Mouse (Mus musculus): Measurements from ENCODE around the gene Nrxn1. TPM values are rescaled to one million over a fixed set of nuclear protein-coding genes. Genes with fewer than 3 reads are reported as not detected.

The Nrxn1 gene
- polyA plus RNA-seq, 1 experiment from 2014 or later: 40.7 TPM

GRCm38 (mm10) chr17:90955221-90955620 lies 137.7 kb downstream of the Nrxn1 start:
- Histone ChIP-seq H3K4me3 (no peak overlapping the region), H3K36me3 (no peaks in the 10 kb centered on the region), H3K4me1 (no peaks in the 10 kb centered on the region), H3K9ac (replicated peaks) (no peak overlapping the region), H3K27me3 (no peaks in the 10 kb centered on the region), H3K9me3 (no peaks in the 10 kb centered on the region), H3K4me2 (replicated peaks) (no peak overlapping the region), H3K27ac (replicated peaks) (no peak overlapping the region)
- WGBS: 74% methylated on average over 2 of the region's 2 CpGs
- ATAC-seq (ENCODE audit: low FRiP score, low read depth): no peak

- Histone ChIP-seq H3K27ac (replicated peaks) (no peak overlapping the region), H3K4me1 (no peaks in the 10 kb centered on the region)
- 94% methylated on average over 2 of the region's 2 CpGs for WGBS
Measured at GRCm38 (mm10) chr17:90934929-90935328, 157.9 kb downstream of the Nrxn1 start.

GRCm38 (mm10) chr17:90913320-90913719 lies 179.6 kb downstream of the Nrxn1 start:
- no peaks in the 10 kb centered on the region for H3K36me3 ChIP-seq
- no peaks in the 10 kb centered on the region for H3K4me1 ChIP-seq
- H3K27me3 ChIP-seq: no peaks in the 10 kb centered on the region
- 87% methylated on average over 2 of the region's 2 CpGs for WGBS
- no peak overlapping the region for H3K9ac ChIP-seq (replicated peaks)
- H3K4me3 ChIP-seq: no peak overlapping the region
- no peaks in the 10 kb centered on the region for H3K9me3 ChIP-seq
- H3K27ac ChIP-seq (replicated peaks): no peak overlapping the region
- no peak for ATAC-seq (ENCODE audit: low FRiP score, low read depth)
- no peak overlapping the region for H3K4me2 ChIP-seq (replicated peaks)

More at GRCm38 (mm10) chr17:90934929-90935328, 157.9 kb downstream of the Nrxn1 start:
- H3K9ac ChIP-seq (replicated peaks): no peak overlapping the region
- H3K36me3 ChIP-seq: no peaks in the 10 kb centered on the region
- no peak overlapping the region for H3K4me2 ChIP-seq (replicated peaks)
- no peaks in the 10 kb centered on the region for H3K9me3 ChIP-seq
- H3K27me3 ChIP-seq: no peaks in the 10 kb centered on the region
- ATAC-seq (ENCODE audit: low FRiP score, low read depth): no peak
- no peak overlapping the region for H3K4me3 ChIP-seq

DNA sequence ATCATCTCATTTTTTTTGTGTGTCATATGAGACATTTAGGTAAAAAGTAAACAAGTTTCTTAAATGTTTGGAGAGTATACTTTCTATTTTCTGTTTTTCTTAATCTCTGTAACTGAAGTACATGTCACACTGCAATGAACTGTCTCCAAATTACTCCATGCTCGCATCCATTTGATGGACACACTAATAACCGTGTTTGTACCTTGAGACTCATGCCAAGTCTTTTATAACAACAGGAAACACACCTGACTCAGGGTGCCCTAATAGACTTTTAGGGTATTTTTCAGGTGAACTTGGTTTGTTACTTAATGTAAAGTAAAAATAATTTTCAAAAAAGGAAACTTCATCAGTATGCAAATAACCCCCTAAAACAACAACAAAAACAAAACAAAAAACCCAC lies 180.1 kb downstream of the Nrxn1 start:
- Histone ChIP-seq H3K4me3 (no peak overlapping the region), H3K9me3 (no peaks in the 10 kb centered on the region), H3K36me3 (no peaks in the 10 kb centered on the region), H3K27ac (replicated peaks) (no peak overlapping the region), H3K27me3 (no peaks in the 10 kb centered on the region), H3K4me1 (no peaks in the 10 kb centered on the region), H3K9ac (replicated peaks) (no peak overlapping the region), H3K4me2 (replicated peaks) (no peak overlapping the region)
- 86% methylated on average over 2 of the region's 2 CpGs for WGBS
- ATAC-seq (ENCODE audit: low FRiP score, low read depth): no peak

GRCm38 (mm10) chr17:90912341-90912740 lies 180.5 kb downstream of the Nrxn1 start:
- ATAC-seq (ENCODE audit: low FRiP score, low read depth): no peak
- H3K4me2 ChIP-seq (replicated peaks): no peak overlapping the region

GRCm38 (mm10) chr17:90906118-90907093 lies 186.5 kb downstream of the Nrxn1 start:
- no peak overlapping the region for H3K9ac ChIP-seq (replicated peaks)
- no peak for ATAC-seq (ENCODE audit: low FRiP score, low read depth)
- no peak overlapping the region for H3K27ac ChIP-seq (replicated peaks)
- H3K9me3 ChIP-seq: no peaks in the 10 kb centered on the region
- no peak overlapping the region for H3K4me3 ChIP-seq
- H3K4me2 ChIP-seq (replicated peaks): no peak overlapping the region
- no peaks in the 10 kb centered on the region for H3K4me1 ChIP-seq
- H3K27me3 ChIP-seq: no peaks in the 10 kb centered on the region
- WGBS: 88% methylated on average over 6 of the region's 6 CpGs
- no peaks in the 10 kb centered on the region for H3K36me3 ChIP-seq

More at GRCm38 (mm10) chr17:90912341-90912740, 180.5 kb downstream of the Nrxn1 start:
- no peaks in the 10 kb centered on the region for H3K4me1 ChIP-seq
- H3K36me3 ChIP-seq: no peaks in the 10 kb centered on the region
- no peaks in the 10 kb centered on the region for H3K9me3 ChIP-seq
- no peaks in the 10 kb centered on the region for H3K27me3 ChIP-seq
- H3K4me3 ChIP-seq: no peak overlapping the region
- no peak overlapping the region for H3K27ac ChIP-seq (replicated peaks)
- H3K9ac ChIP-seq (replicated peaks): no peak overlapping the region

DNA sequence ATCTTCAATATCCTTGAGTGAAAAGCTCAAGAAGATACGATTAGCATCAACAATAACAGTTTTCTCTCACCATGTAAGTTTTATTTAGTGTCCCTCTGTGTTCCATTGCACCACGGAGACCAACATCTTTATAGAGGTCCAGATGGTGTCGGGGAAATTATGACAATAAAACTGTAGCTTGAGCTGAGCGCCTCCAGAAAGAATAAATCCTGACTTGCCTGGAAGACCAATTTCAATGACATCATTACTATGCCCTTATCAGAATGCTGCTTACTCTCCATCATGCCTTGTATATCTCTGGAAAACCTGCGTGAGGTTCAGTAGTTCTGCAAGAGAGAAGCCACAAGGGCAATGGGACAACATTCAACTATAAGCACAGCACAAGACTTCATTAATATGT lies 187.7 kb downstream of the Nrxn1 start:
- H3K27ac ChIP-seq (replicated peaks): no peak overlapping the region

DNA sequence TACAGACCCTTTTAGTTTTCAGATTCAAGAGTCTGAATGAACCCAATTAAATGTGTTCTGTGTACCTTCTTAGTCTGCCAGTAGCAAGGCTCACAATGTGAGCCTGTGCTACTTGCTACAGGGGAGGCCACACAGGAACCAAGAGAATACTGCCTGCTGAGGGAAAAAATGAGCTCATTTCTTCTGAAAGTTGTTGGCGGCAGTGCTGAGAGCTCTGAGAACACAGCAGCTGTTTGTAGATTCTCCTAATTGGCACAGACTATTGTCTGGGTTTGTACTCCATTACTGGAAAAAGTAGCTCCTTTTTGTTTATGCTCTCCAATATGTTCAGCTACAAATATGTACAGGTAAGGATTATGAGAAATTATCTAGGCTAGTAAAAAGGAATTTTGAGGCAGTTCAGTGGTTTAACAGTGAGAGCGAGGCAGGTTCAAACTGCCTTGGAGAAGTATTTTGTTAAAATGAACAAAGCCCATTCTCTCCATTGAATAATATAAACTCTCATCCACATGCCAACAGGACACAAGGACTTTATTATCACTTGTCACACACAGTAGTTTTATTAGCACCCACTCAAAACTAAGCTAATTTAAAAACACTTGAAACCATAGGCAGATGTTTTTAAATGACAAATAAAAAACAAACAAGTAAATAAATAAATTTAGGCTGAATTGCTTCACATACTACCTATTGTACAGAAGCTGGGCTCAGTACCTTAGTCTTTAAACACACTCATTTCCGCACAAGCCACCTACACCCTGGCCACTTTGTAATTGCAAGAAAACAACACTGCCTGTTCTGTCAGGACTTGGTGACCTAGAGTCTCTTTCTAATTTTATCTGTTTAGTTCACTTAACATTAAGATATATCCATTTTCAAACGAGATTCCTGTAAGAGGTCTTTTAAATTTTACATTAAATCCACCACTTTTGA lies 200.3 kb downstream of the Nrxn1 start:
- peak; percentile 86 for ATAC-seq (ENCODE audit: low FRiP score, low read depth)
- no peak overlapping the region for H3K4me2 ChIP-seq (replicated peaks)
- H3K27ac ChIP-seq (replicated peaks): peak overlapping the region; percentile 39; the same call in 1 of the 2 replicates
- H3K9ac ChIP-seq (replicated peaks): no peak overlapping the region
- 57% methylated on average over 4 of the region's 4 CpGs for WGBS
- H3K27me3 ChIP-seq: no peaks in the 10 kb centered on the region
- H3K4me3 ChIP-seq: no peak overlapping the region
- H3K36me3 ChIP-seq: no peaks in the 10 kb centered on the region
- peaks cover 10% of the 10 kb centered on the region for H3K4me1 ChIP-seq
- no peaks in the 10 kb centered on the region for H3K9me3 ChIP-seq

More for the DNA sequence above, 187.7 kb downstream of the Nrxn1 start:
- Histone ChIP-seq H3K9me3 (no peaks in the 10 kb centered on the region), H3K9ac (replicated peaks) (no peak overlapping the region), H3K27me3 (no peaks in the 10 kb centered on the region), H3K4me2 (replicated peaks) (no peak overlapping the region), H3K36me3 (no peaks in the 10 kb centered on the region), H3K4me3 (no peak overlapping the region), H3K4me1 (no peaks in the 10 kb centered on the region)
- ATAC-seq (ENCODE audit: low FRiP score, low read depth): no peak
- 89% methylated on average over 5 of the region's 5 CpGs for WGBS

DNA sequence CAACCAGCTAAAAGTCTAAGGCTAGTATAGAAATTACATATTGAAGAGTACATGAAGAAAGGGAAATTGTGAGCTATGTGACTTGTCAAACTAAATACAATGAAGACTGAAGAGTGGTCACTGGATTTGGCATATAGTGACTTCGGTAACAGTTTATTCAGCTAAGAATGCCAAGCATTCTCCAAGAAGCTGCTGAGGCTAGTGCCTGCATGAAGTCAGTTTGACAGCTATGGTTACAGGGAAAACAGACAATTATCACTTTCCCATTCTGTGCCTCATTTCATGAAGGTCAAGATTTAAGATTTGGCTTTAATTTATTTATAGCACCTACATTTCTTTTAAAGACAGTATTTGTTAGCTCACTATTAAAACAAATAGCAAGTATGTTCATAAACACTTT lies 201.2 kb downstream of the Nrxn1 start:
- H3K9me3 ChIP-seq: no peaks in the 10 kb centered on the region
- WGBS: 86% methylated on average over 1 of the region's 1 CpGs
- H3K4me3 ChIP-seq: no peak overlapping the region
- peaks cover 10% of the 10 kb centered on the region for H3K4me1 ChIP-seq
- no peak for ATAC-seq (ENCODE audit: low FRiP score, low read depth)
- no peak overlapping the region for H3K9ac ChIP-seq (replicated peaks)
- H3K27me3 ChIP-seq: no peaks in the 10 kb centered on the region
- no peaks in the 10 kb centered on the region for H3K36me3 ChIP-seq
- no peak overlapping the region for H3K4me2 ChIP-seq (replicated peaks)
- H3K27ac ChIP-seq (replicated peaks): no peak overlapping the region

DNA sequence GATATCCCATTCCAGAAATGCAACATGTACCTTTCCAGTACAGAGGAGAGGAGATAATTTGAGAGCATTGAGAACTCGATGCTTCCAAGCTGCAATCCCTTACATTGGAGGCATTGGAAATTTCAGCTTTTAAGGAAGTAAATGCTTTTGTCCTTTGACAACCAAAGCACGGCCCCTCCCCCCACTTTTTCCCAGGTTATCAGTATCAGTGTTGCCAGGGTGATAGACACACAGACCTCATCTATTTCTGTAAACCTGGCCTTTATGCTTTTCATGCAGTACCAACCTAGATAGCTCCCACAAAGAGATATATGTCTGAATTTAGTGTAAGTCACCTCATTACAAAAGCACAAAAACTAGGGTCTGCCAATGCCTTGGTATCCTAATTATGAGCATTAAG lies 235.6 kb downstream of the Nrxn1 start:
- H3K9ac ChIP-seq (replicated peaks): no peak overlapping the region
- peaks cover 3% of the 10 kb centered on the region for H3K4me1 ChIP-seq
- ATAC-seq (ENCODE audit: low FRiP score, low read depth): 0 out of 2 replicates have a peak, but pooled peaks have one; percentile 34
- H3K27ac ChIP-seq (replicated peaks): no peak overlapping the region
- H3K9me3 ChIP-seq: no peaks in the 10 kb centered on the region
- 64% methylated on average over 2 of the region's 2 CpGs for WGBS
- no peak overlapping the region for H3K4me3 ChIP-seq
- H3K4me2 ChIP-seq (replicated peaks): no peak overlapping the region
- H3K36me3 ChIP-seq: no peaks in the 10 kb centered on the region
- H3K27me3 ChIP-seq: no peaks in the 10 kb centered on the region

GRCm38 (mm10) chr17:90843876-90844275 lies 249.0 kb downstream of the Nrxn1 start:
- Histone ChIP-seq H3K9me3 (no peaks in the 10 kb centered on the region), H3K4me1 (0 out of 2 replicates have a peak, but pooled peaks cover 6% of the 10 kb centered on the region), H3K36me3 (no peaks in the 10 kb centered on the region), H3K27ac (replicated peaks) (no peak overlapping the region), H3K4me2 (replicated peaks) (no peak overlapping the region), H3K9ac (replicated peaks) (no peak overlapping the region), H3K4me3 (no peak overlapping the region), H3K27me3 (no peaks in the 10 kb centered on the region)
- ATAC-seq (ENCODE audit: low FRiP score, low read depth): no peak
- 0% methylated on average over 1 of the region's 1 CpGs for WGBS

Measured in midbrain, embryonic 12.5 days (tissue).